Mouse (Mus musculus): ENCODE measurements around the gene Slc17a4.

- TF ChIP-seq POLR2A (IDR thresholded peaks at IDR 0.05; ENCODE audit: borderline replicate concordance, extremely low read depth, low read depth, low read length), result no peak
- no peak for TF ChIP-seq CTCF (IDR thresholded peaks at IDR 0.05; ENCODE audit: insufficient read depth, low read length)
Measured at GRCm38 (mm10) chr13:23928637-23929036, 13.8 kb upstream of the Slc17a4 start.
